Mouse (Mus musculus) B cell, adult 2 months (primary cell): ENCODE results near the gene Crabp2.

Experiments
- DNase-seq, 2 experiments: peaks; one replicate each; pipeline ENCODE4 v3.0.0; 2022

Crabp2 gene

DNA sequence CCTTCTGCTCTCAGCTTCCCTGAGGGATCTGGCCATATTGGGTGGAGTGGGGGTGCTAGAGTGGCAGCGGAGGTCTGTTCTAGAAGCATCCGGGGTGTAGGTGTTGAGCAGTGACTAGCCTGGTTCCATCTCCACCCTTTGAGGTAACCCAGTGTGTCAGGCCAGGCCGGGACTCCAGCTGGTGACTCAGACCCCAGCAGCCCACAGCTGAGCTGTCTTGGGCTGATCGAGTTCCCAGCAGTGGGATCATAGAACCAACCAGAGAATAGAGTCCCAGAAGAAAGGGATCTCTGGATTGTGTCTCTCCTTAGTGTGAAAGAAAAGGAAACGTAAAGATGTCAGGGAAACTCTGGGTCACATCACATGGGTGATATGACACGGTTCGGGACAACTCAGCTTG is 10.9 kb downstream of the Crabp2 start:
- DNase-seq, result no peak

DNA sequence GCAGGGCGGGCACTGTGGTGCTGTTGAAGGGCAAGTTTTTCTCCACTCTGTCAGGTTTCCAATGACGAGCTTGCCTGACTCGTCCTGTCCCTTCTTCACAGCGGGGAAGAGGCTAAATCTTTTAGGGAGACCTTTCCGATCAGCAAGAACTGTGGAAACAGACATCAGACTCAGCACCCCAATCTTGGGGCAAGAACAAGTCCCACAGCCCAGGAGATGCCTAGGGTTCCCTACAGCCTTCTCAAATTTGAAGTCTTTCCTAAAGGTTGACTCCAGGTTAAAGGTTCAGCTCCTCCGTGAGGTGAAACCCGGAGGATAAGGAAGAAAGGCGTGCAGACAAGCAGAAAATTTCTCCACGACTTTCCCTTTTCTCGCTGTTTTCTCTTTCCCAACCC is 11.7 kb downstream of the Crabp2 start:
- DNase-seq, result no peak

DNA sequence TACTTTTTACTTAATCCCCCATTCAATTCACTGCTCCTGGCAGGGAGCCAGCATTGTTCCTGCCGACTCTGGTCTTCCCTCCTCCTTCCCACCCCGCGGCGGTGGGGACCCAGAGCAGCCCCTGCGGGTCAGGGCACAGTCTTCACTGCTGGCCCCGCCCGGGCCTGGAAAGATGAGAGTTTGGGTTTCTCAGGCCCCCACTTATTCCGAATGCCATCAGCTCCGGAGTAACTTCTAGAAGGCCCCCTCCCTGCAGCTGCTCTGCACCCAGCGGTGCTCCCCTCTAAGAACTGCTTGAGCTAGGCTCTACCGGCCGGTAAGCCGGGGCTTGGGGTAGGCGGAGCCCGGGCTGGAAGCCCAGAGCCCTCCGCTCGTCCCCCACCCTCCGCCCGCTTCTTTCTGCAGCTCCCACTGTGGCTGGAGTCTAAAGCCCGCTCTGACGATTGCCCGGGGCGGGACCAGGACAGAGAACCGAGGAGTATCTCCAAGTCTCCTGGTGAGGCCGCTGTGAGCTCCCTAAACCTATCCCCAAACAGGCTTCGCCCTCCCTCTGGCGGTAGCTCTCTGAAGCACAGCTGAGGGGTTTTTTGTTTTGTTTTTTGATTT is 12.2 kb downstream of the Crabp2 start:
- DNase-seq, result peak; percentile 73 to 74

DNA sequence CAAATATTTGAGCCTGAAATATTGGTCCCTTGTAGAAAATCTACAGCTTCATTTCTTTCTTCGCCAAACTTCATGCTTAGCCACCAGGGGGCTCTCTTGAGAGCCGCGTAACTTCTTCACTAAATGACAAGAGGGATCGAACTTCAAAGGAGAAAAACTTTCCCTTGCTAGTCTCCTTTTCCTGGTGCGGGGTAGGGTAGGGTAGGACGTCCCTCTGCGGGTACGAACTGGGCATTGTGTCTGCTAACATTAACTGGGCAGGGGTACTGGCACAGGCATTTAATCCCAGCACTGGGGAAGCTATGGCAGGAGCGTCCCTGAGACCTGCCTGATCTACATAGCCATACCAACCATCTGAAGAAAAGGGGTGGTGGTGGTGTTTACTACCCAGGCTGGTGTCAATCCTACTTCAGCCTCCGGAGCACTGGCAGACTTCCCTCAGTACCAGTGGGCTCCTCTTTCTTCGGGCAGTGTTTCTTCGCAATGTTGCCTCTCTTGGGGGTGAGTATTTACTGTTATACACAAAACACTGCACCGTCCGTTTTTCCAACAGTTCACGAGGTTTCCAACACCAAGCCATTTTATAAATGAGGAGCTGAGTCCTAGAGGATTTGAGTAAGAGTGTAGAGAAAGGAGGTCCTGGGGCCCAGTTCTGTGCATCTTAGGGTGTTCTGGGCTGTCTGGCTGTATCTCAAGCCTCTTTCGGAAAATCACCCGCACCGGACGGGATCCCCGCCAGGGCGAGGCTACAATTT is 21.9 kb downstream of the Crabp2 start:
- peak; percentile 73 to 74 for DNase-seq

DNA sequence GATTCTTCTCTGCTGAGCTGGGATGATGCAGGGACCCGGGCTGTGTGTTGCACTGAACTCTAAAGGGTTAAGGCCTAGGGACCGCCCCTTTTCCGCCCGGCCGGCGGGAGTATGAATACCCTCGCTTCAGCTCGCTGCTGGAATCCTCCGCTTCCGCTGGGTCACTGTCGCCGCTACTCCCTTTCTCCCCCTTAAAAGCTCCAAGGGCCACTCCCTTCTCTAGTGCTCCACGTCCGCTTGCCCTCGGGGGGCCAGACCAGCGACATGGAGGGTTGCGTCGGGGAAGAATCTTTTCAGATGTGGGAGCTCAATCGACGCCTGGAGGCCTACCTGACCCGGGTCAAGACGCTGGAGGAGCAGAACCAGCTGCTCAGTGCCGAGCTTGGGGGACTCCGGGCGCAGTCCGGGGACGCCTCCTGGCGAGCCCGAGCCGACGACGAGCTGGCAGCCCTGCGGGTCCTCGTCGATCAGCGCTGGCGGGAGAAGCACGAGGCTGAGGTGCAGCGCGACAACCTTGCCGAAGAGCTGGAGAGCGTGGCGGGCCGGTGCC is 22.5 kb downstream of the Crabp2 start, which contains the start of gene Nes:
Gene Nes (plus strand): TSS at position 140 of the 550 bp plus-strand sequence.
- peak in 1 of 2 experiments; percentile 31 for DNase-seq

DNA sequence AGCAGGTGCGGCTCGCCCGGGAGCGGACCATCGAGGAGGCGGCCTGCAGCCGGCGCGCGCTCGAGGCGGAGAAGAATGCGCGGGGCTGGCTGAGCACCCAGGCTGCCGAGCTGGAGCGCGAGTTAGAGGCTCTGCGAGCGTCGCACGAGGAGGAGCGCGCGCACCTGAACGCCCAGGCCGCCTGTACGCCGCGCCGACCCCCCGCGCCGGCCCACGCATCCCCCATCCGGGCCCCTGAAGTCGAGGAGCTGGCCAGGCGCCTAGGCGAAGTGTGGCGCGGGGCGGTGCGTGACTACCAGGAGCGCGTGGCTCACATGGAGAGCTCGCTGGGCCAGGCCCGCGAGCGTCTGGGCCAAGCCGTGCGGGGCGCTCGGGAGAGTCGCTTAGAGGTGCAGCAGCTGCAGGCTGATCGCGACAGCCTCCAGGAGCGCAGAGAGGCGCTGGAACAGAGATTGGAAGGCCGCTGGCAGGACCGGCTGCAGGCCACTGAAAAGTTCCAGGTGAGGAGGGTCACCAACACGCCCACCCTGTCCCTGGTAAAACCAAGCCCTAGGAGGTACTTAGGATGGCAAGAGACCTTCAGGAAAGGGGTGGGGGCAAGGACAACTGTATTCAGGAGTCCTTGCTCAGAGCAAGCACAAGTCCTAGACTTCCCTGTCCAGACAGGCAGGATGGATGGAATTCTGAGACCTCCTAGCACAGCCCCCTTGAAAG is 23.2 kb downstream of the Crabp2 start:
- DNase-seq, result no peak

DNA sequence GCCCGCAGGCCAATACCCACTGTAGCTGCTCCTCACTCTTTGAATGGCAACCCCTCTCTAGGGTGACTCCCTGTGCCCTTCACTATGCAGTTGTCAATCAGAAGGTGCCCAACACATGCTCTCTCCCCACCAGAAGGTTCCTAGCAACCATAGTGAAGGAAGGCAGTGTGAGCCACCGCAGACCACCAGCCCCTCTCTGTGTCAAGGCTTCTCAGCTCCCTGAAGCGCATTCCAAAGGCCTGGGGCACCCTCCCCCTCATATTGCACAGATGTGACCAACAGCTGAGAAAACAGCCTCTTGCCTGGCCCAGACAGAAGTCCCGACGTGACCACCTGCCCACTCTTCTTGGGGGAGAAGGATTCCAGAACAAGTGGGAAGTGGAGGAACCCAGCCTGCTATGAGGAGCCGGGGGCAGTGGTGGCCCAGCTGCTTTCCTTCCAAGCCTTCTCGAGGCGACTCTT is 23.8 kb downstream of the Crabp2 start:
- no peak for DNase-seq

DNA sequence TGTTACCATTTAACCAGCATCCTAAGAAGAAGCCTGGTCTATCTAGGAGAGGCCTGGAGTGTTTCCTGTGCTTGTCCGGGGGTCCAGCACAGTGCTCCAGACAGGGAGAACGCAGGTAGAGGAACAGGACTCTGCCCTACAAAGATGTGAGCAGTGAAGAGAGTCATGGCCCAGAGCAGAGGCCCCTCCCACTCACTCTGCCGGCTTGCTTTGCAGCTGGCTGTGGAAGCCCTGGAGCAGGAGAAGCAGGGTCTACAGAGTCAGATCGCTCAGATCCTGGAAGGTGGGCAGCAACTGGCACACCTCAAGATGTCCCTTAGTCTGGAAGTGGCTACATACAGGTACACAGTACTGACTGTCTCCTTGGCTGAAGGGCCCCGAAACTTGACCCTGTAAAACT is 24.3 kb downstream of the Crabp2 start:
- no peak for DNase-seq

DNA sequence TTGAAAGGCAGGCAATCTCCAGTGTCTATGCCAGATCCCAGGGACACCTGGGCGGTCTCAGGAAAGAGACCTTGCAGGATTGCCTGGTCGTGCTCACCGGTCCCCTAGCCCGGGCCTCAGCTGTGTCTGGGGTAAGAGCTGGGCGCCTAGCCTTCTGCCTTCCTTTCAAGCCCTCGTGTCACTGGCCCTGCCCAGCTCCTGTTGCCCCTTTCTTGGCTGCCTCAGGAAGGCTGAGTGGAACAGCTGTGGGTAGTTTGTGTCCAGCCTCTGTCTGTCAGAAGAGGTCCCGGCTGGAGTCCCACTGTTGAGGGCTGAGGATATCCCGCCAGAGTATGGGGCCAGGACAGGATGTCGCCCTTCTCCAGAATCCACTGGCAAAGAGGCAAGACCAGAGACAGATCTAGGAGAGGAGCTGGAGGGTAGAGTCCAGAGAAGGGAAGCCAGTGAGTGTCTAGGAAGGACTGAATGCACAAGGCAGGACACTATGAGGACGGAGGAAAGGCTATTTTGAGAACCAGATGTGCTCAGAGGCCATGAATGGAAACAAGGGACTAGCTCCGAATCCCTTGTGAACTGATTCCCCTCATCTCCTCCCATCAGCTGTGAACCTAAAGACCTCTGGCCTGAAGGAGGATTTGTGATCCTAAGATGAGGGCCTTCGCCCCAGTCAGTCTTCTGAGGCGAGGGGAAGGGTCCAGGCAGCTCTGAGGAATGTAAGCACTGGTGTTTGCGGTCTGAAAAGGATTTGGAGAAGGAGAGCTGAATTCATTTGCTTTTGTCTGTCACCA is 25.3 kb downstream of the Crabp2 start:
- DNase-seq, result no peak

DNA sequence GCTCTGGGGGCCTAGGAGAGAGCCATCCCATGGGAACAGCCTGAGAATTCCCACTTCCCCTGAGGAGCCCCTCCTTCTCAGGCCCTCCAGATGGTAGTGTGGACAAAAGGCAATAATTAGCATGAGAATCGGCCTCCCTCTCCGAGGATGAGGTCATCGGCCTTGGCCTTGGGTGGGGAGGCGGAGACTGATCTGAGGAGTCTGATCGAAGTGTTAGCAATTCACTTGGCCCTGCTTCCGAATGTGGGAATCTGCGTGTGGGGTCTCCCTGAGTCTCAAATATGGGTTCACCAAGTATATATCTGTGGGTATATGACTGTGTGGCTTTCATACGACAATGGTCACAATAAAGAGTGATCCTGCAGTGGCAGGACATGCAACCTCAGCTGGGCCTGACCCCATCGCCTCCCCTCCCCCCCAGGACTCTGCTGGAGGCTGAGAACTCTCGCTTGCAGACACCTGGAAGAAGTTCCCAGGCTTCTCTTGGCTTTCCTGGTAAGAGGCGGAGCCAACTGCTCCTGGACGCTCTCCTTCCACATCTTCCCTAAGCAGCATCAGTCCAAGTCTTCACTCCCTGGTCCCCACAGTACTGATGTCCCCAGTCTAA is 26.0 kb downstream of the Crabp2 start:
- DNase-seq, result no peak

DNA sequence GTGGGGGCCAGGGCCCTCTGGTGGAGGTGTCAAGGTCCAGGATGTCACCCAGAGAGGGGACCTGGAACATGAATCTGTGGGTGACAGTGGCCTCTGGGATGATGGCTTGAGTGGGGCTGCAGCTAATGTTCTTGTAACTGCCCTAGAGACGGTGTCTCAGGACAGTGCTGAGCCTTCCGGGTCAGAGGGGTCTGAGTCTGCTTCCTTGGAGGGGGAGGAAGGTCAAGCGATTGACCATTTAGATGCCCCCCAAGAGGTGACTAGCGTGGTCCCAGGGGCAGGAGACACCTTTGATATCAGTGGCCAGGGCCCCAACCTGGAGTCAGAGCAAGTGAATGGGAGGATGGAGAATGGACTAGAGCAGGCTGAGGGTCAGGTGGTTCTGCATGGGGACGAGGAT is 31.0 kb downstream of the Crabp2 start:
- no peak for DNase-seq

DNA sequence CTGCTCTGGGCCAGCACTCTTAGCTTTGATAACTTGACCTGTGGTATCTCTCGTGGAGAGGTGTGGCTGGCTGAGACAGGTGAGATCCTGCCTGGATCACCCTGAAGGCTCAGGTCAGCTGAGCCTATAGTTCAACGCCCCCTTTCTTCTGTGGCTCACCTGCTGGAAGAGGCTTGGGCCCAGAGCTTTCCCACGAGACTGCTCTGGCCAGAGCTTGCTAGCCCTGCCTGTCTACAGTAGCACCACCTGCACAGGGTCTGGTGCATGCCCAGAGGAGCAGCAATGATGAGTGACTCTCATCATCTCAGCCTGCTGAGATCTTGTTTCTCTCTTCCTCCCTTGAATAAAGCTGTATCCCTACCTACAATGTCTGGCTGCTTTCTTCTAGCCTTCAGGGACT is 31.6 kb downstream of the Crabp2 start:
- DNase-seq, result no peak

DNA sequence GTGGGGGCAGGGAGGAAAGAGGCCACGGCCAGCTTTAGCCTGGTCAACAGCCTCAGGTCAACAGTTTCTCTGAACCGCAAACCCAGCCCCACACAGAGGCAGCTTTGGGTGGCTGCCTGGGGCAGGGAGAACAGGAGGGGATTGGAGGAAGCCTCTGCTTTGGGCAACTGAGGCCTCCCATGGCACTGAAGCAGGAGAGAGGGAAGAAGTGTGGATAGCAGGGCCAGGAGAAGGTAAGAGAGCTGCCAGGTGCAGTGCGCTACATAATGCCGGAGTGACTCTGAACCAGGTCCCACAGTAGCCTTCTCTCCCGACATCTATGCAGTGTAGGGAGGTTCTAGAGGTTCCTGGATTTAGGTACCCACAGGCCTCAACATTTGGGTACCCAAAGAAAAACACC is 32.3 kb downstream of the Crabp2 start:
- no peak for DNase-seq

DNA sequence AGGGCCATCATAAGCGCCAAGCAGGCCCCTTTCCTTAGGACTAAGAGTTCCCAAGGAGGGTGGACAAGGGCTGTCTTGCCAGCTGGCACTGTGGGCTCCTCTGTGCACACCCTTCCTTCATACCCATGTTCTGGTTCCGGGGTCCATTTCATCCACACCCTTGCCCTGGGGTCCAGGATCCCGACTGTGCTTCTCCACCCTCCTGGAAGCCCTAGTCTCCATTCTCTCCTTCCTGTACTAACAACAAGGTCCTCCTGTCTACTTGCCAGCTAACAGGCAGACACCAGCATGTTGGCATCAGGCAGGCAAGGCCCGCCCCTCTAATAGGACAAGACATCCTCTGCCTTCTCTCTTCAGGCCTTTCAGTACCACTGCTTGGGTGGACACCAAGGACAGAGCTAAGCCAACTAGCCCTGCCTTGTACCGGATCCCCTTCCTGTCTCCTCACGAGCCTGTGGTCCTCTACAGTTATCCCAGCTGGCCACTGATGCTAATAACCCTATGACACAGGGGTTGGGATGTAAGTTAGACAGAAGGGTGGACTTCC is 32.8 kb downstream of the Crabp2 start:
- DNase-seq, result no peak

DNA sequence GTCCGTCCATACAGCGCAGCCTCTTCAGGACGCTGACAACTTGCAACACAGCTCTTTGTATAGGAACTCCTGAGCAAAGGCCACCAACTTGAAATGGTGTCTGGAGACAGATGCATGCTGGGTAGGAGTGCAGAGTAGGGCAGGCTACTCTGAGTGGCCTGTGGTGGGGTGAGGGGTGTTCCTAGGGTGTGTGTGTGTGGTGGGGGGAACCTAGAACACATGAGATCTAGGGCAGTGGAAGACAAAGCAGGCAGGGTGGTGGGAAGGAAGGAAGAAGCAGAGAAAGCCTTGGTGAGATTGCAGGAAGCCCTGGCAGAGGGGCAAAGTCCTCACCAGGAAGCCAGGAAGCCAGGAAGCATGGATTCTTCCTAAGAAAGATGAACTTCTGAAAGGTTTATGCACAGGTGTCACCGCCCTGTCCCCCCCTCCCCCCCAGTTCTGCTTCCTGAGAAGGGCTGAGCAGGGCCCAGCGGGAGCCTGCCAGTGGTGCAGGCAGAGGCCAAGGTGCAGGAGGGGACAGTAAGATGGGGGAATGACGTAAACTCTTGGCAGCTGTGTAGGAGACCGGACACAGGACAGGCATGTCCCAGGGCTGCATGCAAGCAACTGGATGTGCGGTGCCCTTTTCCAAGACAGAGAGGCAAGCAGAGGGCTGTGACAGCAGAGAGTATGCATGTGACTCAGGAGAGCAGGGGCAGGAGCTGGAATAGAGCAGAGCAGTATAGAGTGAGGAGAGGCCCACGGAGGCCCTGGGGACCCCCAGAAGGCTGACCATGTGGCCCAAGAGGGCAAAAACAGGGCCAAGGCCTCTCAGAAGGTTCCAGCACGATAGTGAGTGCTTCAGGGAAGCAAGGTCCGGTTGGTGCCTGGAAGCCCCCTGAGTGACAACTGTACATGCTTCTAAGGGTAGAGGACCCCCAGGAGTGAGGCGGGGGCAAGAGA is 33.7 kb downstream of the Crabp2 start:
- DNase-seq, result no peak

DNA sequence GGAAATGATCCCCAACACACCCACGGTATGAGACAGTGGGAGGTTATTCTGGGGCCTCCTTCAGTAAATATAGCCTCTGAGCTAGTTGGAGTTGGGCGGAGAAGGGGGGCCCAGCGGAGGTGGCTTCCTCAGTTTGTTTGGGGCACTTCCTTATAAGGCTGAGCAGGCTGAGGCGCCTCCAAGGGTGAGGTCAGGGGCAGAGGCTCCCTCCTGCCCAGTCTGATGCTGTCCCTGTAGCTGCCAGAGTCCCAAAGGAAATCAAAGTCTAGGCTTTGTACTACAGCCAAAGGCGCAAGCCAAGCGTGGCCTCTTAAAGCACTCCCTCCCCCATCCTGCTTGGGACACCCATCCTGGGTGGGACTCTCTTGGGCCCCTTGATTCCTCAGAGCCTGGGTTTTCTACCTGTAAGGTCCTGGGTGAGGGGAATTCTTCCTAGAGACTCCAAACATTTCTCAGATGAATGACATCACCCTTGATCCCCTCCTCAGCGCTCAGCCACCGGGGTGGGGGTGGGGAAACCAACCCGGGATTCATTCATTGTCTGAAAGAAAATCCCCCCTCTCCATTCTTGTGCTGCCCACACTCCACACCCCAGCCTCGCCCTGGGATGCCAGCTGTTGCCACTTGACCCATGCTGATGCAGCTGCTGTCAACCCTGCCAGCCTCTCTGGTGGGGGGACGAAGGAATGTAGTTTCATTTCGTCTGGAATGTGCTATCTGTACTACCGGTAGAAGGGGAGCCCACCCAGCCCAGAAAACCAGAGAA is 34.6 kb downstream of the Crabp2 start:
- no peak for DNase-seq

DNA sequence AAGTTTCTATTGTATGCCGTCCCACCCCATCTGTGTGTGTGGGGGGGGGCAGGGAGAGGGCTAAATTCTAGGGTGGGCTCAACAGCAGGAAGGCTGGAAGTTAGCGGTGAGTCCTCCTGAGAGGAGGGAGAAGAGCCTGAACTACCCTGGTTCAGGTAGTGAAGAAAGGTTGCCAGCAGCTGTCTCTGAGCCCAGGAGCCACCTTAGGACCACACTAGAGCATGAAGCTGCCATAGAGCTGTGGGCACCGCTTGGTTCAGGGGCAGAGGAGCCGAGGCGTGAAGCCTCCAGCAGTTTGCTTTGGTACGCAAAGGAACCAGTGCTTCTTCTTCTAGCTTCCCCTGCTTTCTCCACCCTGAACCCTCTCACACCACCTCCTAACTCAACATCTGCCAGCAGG is 35.2 kb downstream of the Crabp2 start:
- DNase-seq, result no peak

DNA sequence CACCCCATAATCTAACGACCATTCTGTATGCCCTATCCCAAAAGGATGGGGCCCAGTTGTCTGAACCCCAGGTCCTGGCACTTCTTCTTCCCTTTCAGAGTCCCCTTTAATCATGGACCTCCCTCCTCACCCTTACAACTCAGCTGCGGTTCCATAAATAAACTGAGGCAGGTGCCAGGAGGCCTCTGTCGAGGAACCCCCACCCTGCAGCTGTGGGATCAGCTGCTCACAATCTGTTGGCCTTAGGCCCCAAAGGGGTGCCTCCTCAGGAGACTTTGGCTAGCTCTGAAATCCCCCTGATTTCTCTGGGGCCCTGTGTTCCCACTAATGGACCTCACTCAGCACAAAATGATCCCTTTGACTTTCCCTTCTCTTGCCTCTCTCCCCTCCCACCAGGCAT is 35.6 kb downstream of the Crabp2 start:
- DNase-seq, result no peak

DNA sequence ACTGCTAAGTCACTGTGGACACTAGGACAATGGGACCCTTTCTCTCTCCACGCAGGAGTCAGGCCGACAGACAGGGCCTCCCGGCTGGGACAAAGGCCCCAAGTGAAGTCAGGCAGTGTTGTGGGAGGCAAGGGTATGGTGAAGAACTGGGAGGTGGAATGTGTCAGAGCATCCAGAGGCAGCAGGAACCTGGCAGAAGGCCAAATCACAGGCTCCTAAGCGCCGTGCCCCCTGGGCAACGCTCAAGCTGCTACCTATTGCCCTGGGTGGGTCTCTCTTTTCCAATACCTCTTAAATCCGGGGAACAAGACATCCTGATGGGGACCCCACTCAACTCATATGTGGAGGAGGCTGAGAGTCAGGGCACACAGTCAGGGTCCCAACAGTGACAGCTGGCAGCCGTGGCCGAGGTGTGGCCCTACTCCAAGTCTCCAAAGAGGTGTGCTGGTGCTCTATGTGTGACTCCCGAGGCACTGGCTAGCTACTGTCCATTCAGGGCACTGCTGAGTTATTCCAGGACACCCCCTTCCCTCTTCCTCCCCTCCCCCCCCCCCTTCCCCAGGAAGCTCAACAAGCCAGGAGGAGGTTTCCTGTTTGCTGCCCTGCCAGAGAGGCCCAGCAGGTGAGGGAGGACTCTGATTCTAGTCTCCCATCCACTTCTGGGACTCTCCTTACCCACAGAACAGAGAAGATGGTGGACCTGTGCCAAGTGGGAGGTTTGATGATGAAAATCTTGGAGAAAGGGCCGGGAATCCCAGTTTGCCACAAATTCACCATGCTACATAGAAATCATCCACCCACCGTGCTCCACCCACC is 37.2 kb downstream of the Crabp2 start:
- no peak for DNase-seq
